Mouse (Mus musculus): ENCODE results near the gene Uhmk1.

DNA sequence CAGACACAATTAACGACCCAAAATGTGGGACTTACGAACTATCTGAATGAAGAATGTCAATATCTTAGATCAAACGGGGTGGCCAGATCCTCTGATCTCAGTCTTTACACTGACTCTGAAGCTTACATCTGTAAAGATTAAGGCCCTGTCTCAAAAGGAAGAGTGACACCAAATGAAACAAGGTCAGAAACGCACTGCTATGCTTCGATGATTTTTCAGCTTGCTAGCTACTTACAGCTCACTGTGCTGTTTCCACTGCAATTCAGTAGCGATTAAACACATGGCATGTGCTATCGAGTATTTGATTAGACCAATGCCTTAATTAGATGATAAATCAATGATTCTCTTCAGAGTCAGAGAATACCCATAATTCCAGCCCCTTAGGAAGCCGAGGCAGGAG, 61.2 kb downstream of the Uhmk1 start:
- TF ChIP-seq TCF12 (IDR thresholded peaks at IDR 0.05; ENCODE audit: insufficient read depth, poor library complexity, severe bottlenecking) (no peak), CEBPB (IDR thresholded peaks at IDR 0.05; ENCODE audit: insufficient read depth, poor library complexity, severe bottlenecking) (no peak), POLR2A (IDR thresholded peaks at IDR 0.05; ENCODE audit: insufficient read length, low read depth) (no peak), MAX (IDR thresholded peaks at IDR 0.05; ENCODE audit: low read depth) (no peak), SRF (IDR thresholded peaks at IDR 0.05; ENCODE audit: control insufficient read depth, insufficient read length, low read depth) (no peak), USF1 (IDR thresholded peaks at IDR 0.05; ENCODE audit: low read depth) (no peak)
